Mouse (Mus musculus) T-helper 17 cell (primary cell): ENCODE measurements at regions not wholly inside any gene's neighbourhood (a gene's known extent, or its start where the extent isn't known, plus 50 kb on each side); places are given as distances from the start of the nearest gene placed in this dataset.

Experiments used
- in situ Hi-C, 2 experiments: fragments of 300-600 bp; cut with MboI, MseI; formaldehyde crosslinking; loops; 1 replicate in 1 of 2; 2 replicates in 1 of 2; pipeline ENCODE4 v1.15.1; 2025; ENCODE audit warnings: high pct_unique_total_duplicates in 2 of 2

DNA sequence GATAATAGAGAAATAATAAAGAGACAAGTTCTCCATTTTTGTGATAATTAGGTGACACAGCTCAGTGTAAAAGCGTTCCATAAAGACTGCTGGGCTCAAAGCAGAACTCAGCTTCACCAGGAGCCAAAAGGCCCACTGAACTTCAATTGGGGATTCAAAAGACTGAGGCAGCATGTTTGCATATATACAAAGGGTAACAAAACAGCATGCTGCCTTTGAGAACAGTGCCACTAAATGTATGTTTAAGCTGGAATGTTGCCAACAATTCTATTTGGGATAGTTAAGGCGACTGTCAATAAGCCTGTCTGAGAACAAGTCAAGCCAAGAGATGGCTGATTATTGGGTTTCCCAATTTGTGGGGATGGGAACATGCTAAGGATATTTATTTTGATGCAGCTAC is 642.3 kb downstream of the Actrt1 start:
- in situ Hi-C loops, result loop anchor here in 1 of 2 experiments (5.0 kb wide), 1 partner anchor 44 kb away; no protein-coding TSS in a partner anchor

DNA sequence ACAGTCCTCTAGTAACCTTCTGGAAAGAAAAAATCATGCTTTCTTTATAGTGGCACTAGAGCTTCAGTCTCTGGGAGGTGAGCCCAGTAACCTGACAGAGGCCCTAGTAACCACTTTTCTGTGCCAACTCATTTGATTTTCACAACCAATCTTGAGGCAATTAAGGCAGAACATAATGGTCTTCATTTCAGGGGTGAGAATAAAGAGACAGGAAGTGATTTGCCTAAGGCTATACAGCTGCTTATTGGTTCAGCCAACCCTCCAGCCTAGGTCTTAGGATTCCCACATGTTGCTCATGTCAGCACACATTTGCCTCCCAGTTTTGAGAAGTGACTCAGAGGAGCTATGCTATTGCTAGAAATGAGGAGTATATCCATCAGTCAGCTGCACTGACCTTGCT is 670.2 kb downstream of the Actrt1 start:
- in situ Hi-C loops, result no loop called here

DNA sequence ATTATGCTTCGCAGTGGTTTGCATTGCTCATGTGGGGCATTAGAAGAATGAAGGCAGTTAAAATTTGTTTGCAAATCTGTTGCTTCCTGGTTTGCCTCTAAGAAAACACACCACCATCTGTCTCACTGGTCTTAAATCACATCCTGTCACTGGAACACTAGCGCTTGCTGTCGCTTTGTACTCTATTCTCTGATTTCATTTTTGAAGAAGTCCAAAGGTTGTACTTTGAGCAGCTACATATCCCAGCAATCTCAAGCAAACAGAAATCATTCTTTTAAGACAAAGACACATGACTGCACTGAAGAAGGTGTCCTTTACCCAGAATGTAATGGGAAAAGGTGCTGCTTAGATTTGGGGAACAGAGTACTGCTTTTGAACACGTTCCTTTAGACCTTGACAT is 680.7 kb downstream of the Actrt1 start:
- in situ Hi-C loops, result no loop called here

DNA sequence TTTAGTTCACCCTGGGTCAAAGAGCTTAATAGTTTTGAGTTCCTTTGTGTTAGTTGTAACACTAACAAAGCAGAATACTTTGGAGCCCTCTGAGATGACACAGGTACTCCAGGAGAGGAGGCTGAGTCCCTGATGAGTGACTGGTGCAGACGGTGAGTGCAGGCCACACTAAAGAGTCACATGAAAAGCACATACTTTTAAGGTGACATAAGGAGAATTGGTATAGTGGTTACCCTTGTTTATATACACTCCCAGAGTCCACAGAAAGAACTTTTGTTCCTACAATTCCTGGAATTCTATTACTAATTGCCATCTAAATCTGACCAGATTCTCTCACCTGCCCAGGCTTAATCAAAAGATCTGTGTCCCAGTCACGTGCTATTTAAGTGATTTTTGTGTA is 681.3 kb downstream of the Actrt1 start:
- in situ Hi-C loops, result no loop called here

GRCm38 (mm10) chrX:47029777-47030176 is 701.0 kb downstream of the Actrt1 start:
- in situ Hi-C loops, result no loop called here

GRCm38 (mm10) chrX:47068476-47068875 is 739.7 kb downstream of the Actrt1 start:
- in situ Hi-C loops, result no loop called here
